Mouse (Mus musculus) erythroblast, embryonic 14.5 days (primary cell): ENCODE data around the gene Mreg. TPM values are rescaled to one million over a fixed set of nuclear protein-coding genes. Genes with fewer than 3 reads are reported as not detected.

Source experiments
- H3K27me3 ChIP-seq: 2 replicates; pipeline ENCODE4 v1.6.1; 2012; ENCODE audit warnings: inconsistent platforms; ENCODE audit not compliant: control insufficient read depth
- H3K36me3 ChIP-seq: 2 replicates; pipeline ENCODE4 v1.6.1; 2012; ENCODE audit warnings: mild to moderate bottlenecking, inconsistent platforms; ENCODE audit not compliant: control insufficient read depth
- H3K4me1 ChIP-seq: 2 replicates; pipeline ENCODE4 v1.6.1; 2012; ENCODE audit warnings: inconsistent platforms; ENCODE audit not compliant: control insufficient read depth
- H3K4me3 ChIP-seq: replicated peaks from 2 replicates; pipeline ENCODE3; 2012; ENCODE audit warnings: moderate library complexity, mild to moderate bottlenecking, inconsistent platforms
- H3K9me3 ChIP-seq: 2 replicates; pipeline ENCODE4 v1.6.1; 2012; ENCODE audit warnings: low read length, inconsistent platforms, mixed read lengths; ENCODE audit not compliant: control insufficient read depth
- GATA1 ChIP-seq: IDR thresholded peaks from 2 replicates; pipeline ENCODE4 v1.6.1; 2012; ENCODE audit warnings: low read length, inconsistent platforms, mixed read lengths
- TAL1 ChIP-seq: IDR thresholded peaks from 3 replicates; pipeline ENCODE4 v1.6.1; 2012; ENCODE audit warnings: low read length, inconsistent platforms, mixed read lengths
- polyA plus RNA-seq: library from polyadenylated mRNA; stranded (reverse); fragments of >175 nt; gene quantifications from 2 replicates; pipeline ENCODE4 v1.2.3, GENCODE M21; 2012

Gene Mreg
- polyA plus RNA-seq, 1 experiment = 0.01 TPM

DNA sequence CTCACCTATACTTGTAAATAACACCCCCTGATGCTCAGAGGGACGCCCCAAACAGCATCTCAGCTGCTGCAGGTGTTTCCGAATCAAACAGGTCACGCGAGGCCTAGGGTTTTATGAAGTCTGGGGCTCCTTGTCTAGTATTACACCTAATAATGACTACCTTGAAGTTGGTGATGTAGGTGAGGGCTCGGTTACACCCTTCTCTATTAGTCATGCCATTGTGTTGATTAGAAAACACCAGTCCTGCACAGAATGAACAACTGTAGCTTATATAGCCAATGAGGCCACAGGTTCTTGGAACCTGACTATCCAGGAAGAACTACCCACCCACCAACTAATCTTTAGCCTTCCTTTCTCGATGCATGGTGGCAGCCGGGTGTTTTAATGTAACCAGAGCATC lies 51.8 kb downstream of the Mreg start:
- H3K4me3 ChIP-seq = no peak overlapping the region
- TF ChIP-seq TAL1 (no peak), GATA1 (no peak)
- H3K4me1 ChIP-seq = no peaks in the 10 kb centered on the region
- H3K27me3 ChIP-seq = no peaks in the 10 kb centered on the region
- no peaks in the 10 kb centered on the region for H3K36me3 ChIP-seq
- H3K9me3 ChIP-seq = no peaks in the 10 kb centered on the region

DNA sequence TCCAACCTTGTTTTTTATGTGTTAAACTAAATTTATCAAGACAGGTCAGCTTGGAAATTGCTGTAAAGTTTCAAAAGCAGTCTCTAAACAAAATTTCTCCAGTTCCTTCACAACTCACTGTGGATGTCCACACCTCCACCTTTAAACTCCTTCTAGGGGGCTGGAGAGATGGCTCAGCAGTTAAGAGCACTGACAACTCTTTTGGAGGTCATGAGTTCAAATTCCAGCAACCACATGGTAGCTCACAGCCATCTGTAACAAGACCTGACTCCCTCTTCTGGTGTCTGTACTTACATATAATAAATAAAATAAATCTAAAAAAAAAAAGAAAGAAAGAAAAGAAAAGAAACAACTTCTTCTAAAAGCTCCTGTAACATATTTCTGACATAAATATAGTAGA lies 67.1 kb downstream of the Mreg start:
- no peaks in the 10 kb centered on the region for H3K27me3 ChIP-seq
- TF ChIP-seq GATA1 = no peak
- no peak for TF ChIP-seq TAL1
- no peaks in the 10 kb centered on the region for H3K36me3 ChIP-seq
- no peaks in the 10 kb centered on the region for H3K9me3 ChIP-seq
- no peaks in the 10 kb centered on the region for H3K4me1 ChIP-seq
- H3K4me3 ChIP-seq = no peak overlapping the region

DNA sequence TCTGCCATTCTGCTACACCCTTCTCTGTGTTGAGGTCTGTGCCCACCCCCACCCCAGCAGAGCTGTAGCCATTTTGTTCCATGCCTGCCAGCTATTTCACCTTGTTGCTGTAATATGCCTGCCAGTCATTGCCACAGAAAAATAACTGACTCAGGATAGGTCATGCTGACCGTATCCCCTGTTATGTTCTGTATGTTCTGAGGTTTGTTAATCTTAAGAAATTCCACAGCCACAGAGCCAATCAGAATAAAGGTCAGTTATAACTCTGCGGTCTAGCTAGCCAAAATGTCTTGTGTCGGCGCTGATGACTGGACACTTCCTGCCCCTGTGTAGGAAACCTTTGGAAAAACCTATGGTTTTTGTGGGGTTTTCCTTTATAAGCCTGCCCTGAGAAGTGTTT lies 67.7 kb downstream of the Mreg start:
- no peaks in the 10 kb centered on the region for H3K4me1 ChIP-seq
- H3K4me3 ChIP-seq = no peak overlapping the region
- H3K36me3 ChIP-seq = no peaks in the 10 kb centered on the region
- no peaks in the 10 kb centered on the region for H3K9me3 ChIP-seq
- TF ChIP-seq GATA1 (no peak), TAL1 (no peak)
- no peaks in the 10 kb centered on the region for H3K27me3 ChIP-seq

DNA sequence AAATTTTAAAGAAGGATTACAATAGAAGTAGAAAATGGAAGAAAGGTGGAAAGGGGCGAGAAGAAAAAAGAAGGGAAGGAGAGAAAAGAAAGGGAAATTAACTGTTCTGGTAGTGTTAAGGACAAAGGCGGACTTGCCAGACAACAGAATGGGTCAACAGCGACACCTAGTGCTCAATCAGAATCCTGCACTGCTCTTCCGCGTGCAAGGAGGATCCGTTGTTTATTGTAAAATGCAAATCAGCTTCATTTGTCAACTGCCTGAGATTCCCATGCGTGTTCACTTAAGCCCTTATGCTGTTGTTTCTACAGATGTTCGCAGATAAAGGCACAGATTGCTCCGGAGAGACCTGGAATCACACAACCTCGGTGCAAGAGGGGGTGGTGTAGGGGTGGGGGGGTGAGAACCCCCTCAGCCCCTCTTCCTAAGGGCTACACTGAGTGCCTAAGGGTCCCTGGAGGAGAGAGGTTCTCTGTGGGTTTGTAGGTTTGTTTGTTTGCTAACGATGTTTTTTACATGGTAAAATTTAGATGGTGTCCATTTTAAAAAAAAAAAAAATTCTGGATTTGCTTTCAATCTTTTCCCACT lies 70.1 kb downstream of the Mreg start:
- Histone ChIP-seq H3K4me3 (no peak overlapping the region), H3K36me3 (no peaks in the 10 kb centered on the region), H3K4me1 (no peaks in the 10 kb centered on the region), H3K9me3 (no peaks in the 10 kb centered on the region), H3K27me3 (no peaks in the 10 kb centered on the region)
- TF ChIP-seq TAL1 (no peak), GATA1 (no peak)

DNA sequence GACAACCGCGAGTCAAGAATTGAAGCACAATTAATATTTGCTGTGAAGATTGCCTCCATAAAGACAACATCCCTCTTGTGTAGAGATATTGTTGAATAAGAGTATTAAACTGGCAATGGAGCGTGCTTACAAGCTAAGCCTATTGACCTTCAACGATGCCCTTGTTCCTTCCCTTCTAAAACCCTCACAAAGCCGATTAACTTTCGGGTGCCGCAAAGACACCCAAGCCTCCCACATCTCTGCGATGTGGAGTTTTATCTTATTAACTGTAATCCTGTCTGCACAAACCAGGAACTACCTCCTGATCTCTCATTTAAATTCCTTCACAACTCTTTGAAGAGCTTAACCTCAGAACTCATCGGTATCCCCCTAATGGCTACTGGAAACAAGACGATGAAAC lies 76.0 kb downstream of the Mreg start:
- Histone ChIP-seq H3K9me3 (peaks cover 7% of the 10 kb centered on the region), H3K4me3 (no peak overlapping the region), H3K4me1 (no peaks in the 10 kb centered on the region), H3K27me3 (no peaks in the 10 kb centered on the region), H3K36me3 (no peaks in the 10 kb centered on the region)
- TF ChIP-seq GATA1 = no peak
- TF ChIP-seq TAL1 = no peak

DNA sequence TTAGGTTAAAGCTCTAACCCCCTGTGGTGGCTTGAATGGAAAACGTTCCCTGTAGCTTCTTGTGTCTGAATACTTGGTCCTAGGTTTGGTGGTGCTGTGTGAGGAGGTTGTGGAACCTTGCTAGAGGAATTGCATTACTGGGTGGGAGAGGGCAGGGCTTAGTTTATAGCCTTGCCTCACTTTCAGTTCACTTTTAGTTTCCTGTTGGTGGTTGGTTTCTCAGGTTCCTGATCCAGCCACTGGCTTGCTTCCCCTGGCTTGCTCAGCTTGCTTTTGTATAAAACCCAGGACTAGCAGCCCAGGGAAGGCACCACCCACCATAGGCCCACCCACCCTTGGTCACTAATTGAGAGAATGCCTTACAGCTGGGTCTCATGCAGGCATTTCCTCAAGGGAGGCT lies 77.6 kb downstream of the Mreg start:
- no peak for TF ChIP-seq TAL1
- TF ChIP-seq GATA1 = no peak
- Histone ChIP-seq H3K27me3 (no peaks in the 10 kb centered on the region), H3K36me3 (no peaks in the 10 kb centered on the region), H3K9me3 (peaks cover 7% of the 10 kb centered on the region), H3K4me3 (no peak overlapping the region), H3K4me1 (no peaks in the 10 kb centered on the region)

DNA sequence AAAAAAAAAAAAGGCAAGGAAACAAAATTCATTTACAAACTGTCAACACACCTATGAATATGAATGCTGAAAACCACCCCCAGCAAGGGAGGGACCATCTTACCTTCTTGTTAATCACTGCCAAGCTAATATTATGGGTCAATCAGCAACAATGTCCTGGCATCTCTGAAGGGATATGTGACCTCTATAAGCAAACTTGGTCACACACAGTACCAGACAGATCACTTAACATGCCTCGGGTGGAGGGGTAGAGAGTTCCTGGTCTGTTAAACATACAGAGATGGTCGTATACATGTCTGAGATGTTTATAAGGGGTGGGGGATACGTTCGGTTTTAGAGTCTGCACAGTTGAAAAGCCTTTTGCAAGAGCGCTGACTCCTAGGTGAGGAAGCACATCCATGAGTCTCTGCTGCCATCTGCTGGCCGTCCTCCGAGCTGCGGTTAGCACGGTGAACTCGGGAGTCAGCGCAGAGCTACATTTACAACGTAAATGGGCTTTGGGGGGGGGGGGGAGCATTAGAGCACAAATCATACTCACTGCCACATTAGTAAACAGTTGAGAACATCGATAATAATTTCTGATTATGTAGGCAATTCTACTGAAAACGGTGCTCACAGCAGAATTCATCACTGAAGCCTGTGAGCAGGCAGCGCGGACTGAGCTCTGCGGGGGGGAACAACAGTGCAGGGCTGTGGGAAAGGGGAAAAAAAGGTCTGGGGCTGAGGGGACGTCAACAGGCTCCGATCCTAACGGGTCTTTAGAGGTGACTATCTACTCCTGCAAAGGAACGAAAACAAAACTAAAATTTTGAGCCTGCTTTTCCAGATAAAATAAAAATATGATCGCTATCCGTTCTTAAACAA lies 88.4 kb downstream of the Mreg start:
- no peak for TF ChIP-seq GATA1
- no peak for TF ChIP-seq TAL1
- Histone ChIP-seq H3K4me1 (no peaks in the 10 kb centered on the region), H3K9me3 (no peaks in the 10 kb centered on the region), H3K27me3 (no peaks in the 10 kb centered on the region), H3K4me3 (no peak overlapping the region), H3K36me3 (no peaks in the 10 kb centered on the region)

DNA sequence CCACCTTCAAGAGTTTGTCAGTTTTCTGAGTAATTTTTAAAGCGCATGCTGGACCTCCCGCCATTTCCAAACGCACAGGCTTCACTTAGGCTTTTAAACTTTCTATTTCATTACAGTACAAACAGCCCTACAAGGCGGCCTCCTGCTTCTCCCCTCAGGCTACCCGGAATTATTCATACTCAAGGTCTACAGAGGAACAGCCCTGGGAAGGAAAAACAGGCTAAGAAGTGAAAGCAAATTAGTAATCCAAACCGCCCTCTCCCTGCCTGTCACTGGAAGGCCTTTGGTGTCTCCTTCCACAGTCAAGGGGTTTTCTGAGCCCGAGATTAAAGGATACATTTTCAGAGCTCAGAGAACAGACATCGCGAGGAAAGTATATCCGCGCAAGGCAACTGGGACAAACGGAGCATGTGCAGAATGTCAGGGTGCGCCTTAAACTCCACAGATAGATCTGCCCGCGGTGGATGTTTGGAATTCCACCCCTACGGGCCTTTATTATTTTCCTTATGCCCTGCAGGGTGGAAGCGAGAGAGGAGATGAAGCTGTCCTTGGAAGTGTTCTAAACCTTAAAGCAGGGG lies 90.4 kb downstream of the Mreg start:
- H3K27me3 ChIP-seq = no peaks in the 10 kb centered on the region
- no peaks in the 10 kb centered on the region for H3K4me1 ChIP-seq
- TF ChIP-seq TAL1 (no peak), GATA1 (no peak)
- H3K36me3 ChIP-seq = no peaks in the 10 kb centered on the region
- H3K9me3 ChIP-seq = no peaks in the 10 kb centered on the region
- no peak overlapping the region for H3K4me3 ChIP-seq

DNA sequence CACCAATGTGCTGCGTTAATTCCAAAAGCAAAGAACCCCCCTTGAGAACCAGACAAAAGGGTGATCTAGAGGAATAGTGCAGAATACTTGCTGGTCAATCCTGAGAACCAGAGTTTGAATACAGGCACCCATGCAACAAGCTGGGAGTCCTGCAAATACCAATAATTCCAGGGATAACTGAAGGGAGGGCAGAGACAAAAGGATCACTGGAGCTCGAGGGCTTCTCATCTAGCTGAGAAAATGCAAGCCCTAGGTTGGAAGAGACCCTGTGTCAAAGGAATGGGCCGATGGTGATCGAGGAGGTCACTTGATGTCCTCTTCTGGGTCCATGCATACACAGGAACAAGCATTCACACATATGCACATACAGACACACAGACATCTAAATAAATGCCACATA lies 92.1 kb downstream of the Mreg start:
- no peak overlapping the region for H3K4me3 ChIP-seq
- H3K4me1 ChIP-seq = no peaks in the 10 kb centered on the region
- no peaks in the 10 kb centered on the region for H3K36me3 ChIP-seq
- H3K9me3 ChIP-seq = no peaks in the 10 kb centered on the region
- no peaks in the 10 kb centered on the region for H3K27me3 ChIP-seq
- TF ChIP-seq TAL1 (no peak), GATA1 (no peak)
